Mouse (Mus musculus): Measurements from ENCODE around the gene Ces4a. TPM values are rescaled to one million over a fixed set of nuclear protein-coding genes. Genes with fewer than 3 reads are reported as not detected.
"Not testable (repeated sequence)": the region's sequence is repeated elsewhere in the genome, so short reads cannot be mapped to it uniquely, and the experiment has no call there.

Gene Ces4a
- not detected in 2 replicates for polyA plus RNA-seq (2015; fragmentation: Nextera tagmentation; extraction: Ambion mirVana)

GRCm38 (mm10) chr8:105131509-105131908, at the start of gene Ces4a:
Gene Ces4a (plus strand): TSS chr8:105131800.
- no peak within 1 kb of the TSS for H3K4me3 ChIP-seq (ENCODE audit: low read depth, low read length)
- H3K4me2 ChIP-seq (replicated peaks; ENCODE audit: low read depth) = no peak within 1 kb of the TSS
- no peak for ATAC-seq (ENCODE audit: low FRiP score, low TSS enrichment)
- no peaks in the 10 kb centered on the region for H3K36me3 ChIP-seq (ENCODE audit: control insufficient read depth, insufficient read depth, low read length)
- no peaks in the 10 kb centered on the region for H3K4me1 ChIP-seq (replicated peaks; ENCODE audit: control insufficient read depth, insufficient read depth)
- no peak for DNase-seq (ENCODE audit: low spot score)
- no peak for TF ChIP-seq EP300 (optimal IDR thresholded peaks at IDR 0.05)
- no peak for TF ChIP-seq CTCF (IDR thresholded peaks at IDR 0.05; ENCODE audit: low read depth)
- no peak within 1 kb of the TSS for H3K27ac ChIP-seq (replicated peaks)
- no peak within 1 kb of the TSS for H3K9ac ChIP-seq (ENCODE audit: low read length)
- no peaks in the 10 kb centered on the region for H3K27me3 ChIP-seq (ENCODE audit: control insufficient read depth, insufficient read depth, low read length)
- no peaks in the 10 kb centered on the region for H3K9me3 ChIP-seq (ENCODE audit: control insufficient read depth, low read length)
- 76% methylated on average over 5 of the region's 5 CpGs for WGBS

GRCm38 (mm10) chr8:105083449-105084050, 48.0 kb upstream of the Ces4a start, which contains the start of gene Ces3b:
Gene Ces3b (plus strand): TSS chr8:105083753.
- ATAC-seq (ENCODE audit: low FRiP score, low TSS enrichment) = no peak
- Histone ChIP-seq H3K4me1 (replicated peaks; ENCODE audit: control insufficient read depth, insufficient read depth) (no peaks in the 10 kb centered on the region), H3K4me2 (replicated peaks; ENCODE audit: low read depth) (no peak within 1 kb of the TSS), H3K9ac (ENCODE audit: low read length) (no peak within 1 kb of the TSS), H3K9me3 (ENCODE audit: control insufficient read depth, low read length) (no peaks in the 10 kb centered on the region), H3K36me3 (ENCODE audit: control insufficient read depth, insufficient read depth, low read length) (no peaks in the 10 kb centered on the region), H3K27me3 (ENCODE audit: control insufficient read depth, insufficient read depth, low read length) (no peaks in the 10 kb centered on the region), H3K4me3 (ENCODE audit: low read depth, low read length) (no peak within 1 kb of the TSS), H3K27ac (replicated peaks) (no peak within 1 kb of the TSS)
- TF ChIP-seq CTCF (IDR thresholded peaks at IDR 0.05; ENCODE audit: low read depth) (no peak), EP300 (optimal IDR thresholded peaks at IDR 0.05) (no peak)
- 58% methylated on average over 7 of the region's 7 CpGs for WGBS
- no peak for DNase-seq (ENCODE audit: low spot score)

GRCm38 (mm10) chr8:105088166-105088565, 43.4 kb upstream of the Ces4a start:
- DNase-seq (ENCODE audit: low spot score); H3K9me3 ChIP-seq (ENCODE audit: control insufficient read depth, low read length); H3K27me3 ChIP-seq (ENCODE audit: control insufficient read depth, insufficient read depth, low read length); H3K9ac ChIP-seq (ENCODE audit: low read length); H3K27ac ChIP-seq (replicated peaks); H3K4me3 ChIP-seq (ENCODE audit: low read depth, low read length); H3K4me1 ChIP-seq (replicated peaks; ENCODE audit: control insufficient read depth, insufficient read depth); H3K36me3 ChIP-seq (ENCODE audit: control insufficient read depth, insufficient read depth, low read length); H3K4me2 ChIP-seq (replicated peaks; ENCODE audit: low read depth); ATAC-seq (ENCODE audit: low FRiP score, low TSS enrichment): not testable (repeated sequence)
- WGBS = 81% methylated on average over 5 of the region's 5 CpGs

GRCm38 (mm10) chr8:105088581-105088980, 43.0 kb upstream of the Ces4a start:
- Histone ChIP-seq H3K4me1 (replicated peaks; ENCODE audit: control insufficient read depth, insufficient read depth) (no peaks in the 10 kb centered on the region), H3K4me3 (ENCODE audit: low read depth, low read length) (no peak overlapping the region), H3K27me3 (ENCODE audit: control insufficient read depth, insufficient read depth, low read length) (no peaks in the 10 kb centered on the region), H3K27ac (replicated peaks) (no peak overlapping the region), H3K4me2 (replicated peaks; ENCODE audit: low read depth) (no peak overlapping the region), H3K9ac (ENCODE audit: low read length) (no peak overlapping the region), H3K9me3 (ENCODE audit: control insufficient read depth, low read length) (no peaks in the 10 kb centered on the region), H3K36me3 (ENCODE audit: control insufficient read depth, insufficient read depth, low read length) (no peaks in the 10 kb centered on the region)
- TF ChIP-seq CTCF (IDR thresholded peaks at IDR 0.05; ENCODE audit: low read depth) (no peak), EP300 (optimal IDR thresholded peaks at IDR 0.05) (no peak)
- 70% methylated on average over 4 of the region's 4 CpGs for WGBS
- no peak for ATAC-seq (ENCODE audit: low FRiP score, low TSS enrichment)
- no peak for DNase-seq (ENCODE audit: low spot score)

- TF ChIP-seq CTCF (IDR thresholded peaks at IDR 0.05; ENCODE audit: low read depth) = no peak
- no peak for TF ChIP-seq EP300 (optimal IDR thresholded peaks at IDR 0.05)
- ATAC-seq (ENCODE audit: low FRiP score, low TSS enrichment) = no peak
Measured at GRCm38 (mm10) chr8:105093992-105094391, 37.6 kb upstream of the Ces4a start.

GRCm38 (mm10) chr8:105102101-105102785, 29.4 kb upstream of the Ces4a start:
- H3K36me3 ChIP-seq (ENCODE audit: control insufficient read depth, insufficient read depth, low read length); ATAC-seq (ENCODE audit: low FRiP score, low TSS enrichment); H3K27me3 ChIP-seq (ENCODE audit: control insufficient read depth, insufficient read depth, low read length); H3K4me3 ChIP-seq (ENCODE audit: low read depth, low read length); H3K9me3 ChIP-seq (ENCODE audit: control insufficient read depth, low read length); H3K4me1 ChIP-seq (replicated peaks; ENCODE audit: control insufficient read depth, insufficient read depth); DNase-seq (ENCODE audit: low spot score); H3K4me2 ChIP-seq (replicated peaks; ENCODE audit: low read depth); H3K9ac ChIP-seq (ENCODE audit: low read length); H3K27ac ChIP-seq (replicated peaks): not testable (repeated sequence)
- 76% methylated on average over 4 of the region's 4 CpGs for WGBS

More at GRCm38 (mm10) chr8:105093992-105094391, 37.6 kb upstream of the Ces4a start:
- no peak overlapping the region for H3K4me2 ChIP-seq (replicated peaks; ENCODE audit: low read depth)
- no peak overlapping the region for H3K27ac ChIP-seq (replicated peaks)
- H3K27me3 ChIP-seq (ENCODE audit: control insufficient read depth, insufficient read depth, low read length) = no peaks in the 10 kb centered on the region
- H3K4me1 ChIP-seq (replicated peaks; ENCODE audit: control insufficient read depth, insufficient read depth) = no peaks in the 10 kb centered on the region
- H3K36me3 ChIP-seq (ENCODE audit: control insufficient read depth, insufficient read depth, low read length) = no peaks in the 10 kb centered on the region
- WGBS = 78% methylated on average over 3 of the region's 3 CpGs
- no peak for DNase-seq (ENCODE audit: low spot score)
- no peak overlapping the region for H3K4me3 ChIP-seq (ENCODE audit: low read depth, low read length)
- H3K9me3 ChIP-seq (ENCODE audit: control insufficient read depth, low read length) = no peaks in the 10 kb centered on the region
- no peak overlapping the region for H3K9ac ChIP-seq (ENCODE audit: low read length)

- not testable (repeated sequence) for H3K9ac ChIP-seq (ENCODE audit: low read length); H3K36me3 ChIP-seq (ENCODE audit: control insufficient read depth, insufficient read depth, low read length); ATAC-seq (ENCODE audit: low FRiP score, low TSS enrichment); H3K27me3 ChIP-seq (ENCODE audit: control insufficient read depth, insufficient read depth, low read length); H3K9me3 ChIP-seq (ENCODE audit: control insufficient read depth, low read length); H3K4me3 ChIP-seq (ENCODE audit: low read depth, low read length); H3K27ac ChIP-seq (replicated peaks); DNase-seq (ENCODE audit: low spot score); H3K4me1 ChIP-seq (replicated peaks; ENCODE audit: control insufficient read depth, insufficient read depth); H3K4me2 ChIP-seq (replicated peaks; ENCODE audit: low read depth)
- WGBS = 76% methylated on average over 5 of the region's 5 CpGs
Measured at GRCm38 (mm10) chr8:105103701-105104100, 27.9 kb upstream of the Ces4a start.
